Mouse (Mus musculus): ENCODE measurements at regions not wholly inside any gene's neighbourhood (a gene's known extent, or its start where the extent isn't known, plus 50 kb on each side); places are given as distances from the start of the nearest gene placed in this dataset.

GRCm38 (mm10) chr16:76626142-76626541 lies 252.5 kb upstream of the Nrip1 start:
- Histone ChIP-seq H3K9ac (no peak overlapping the region), H3K9me3 (ENCODE audit: low read depth, low read length) (no peaks in the 10 kb centered on the region), H3K4me2 (no peak overlapping the region), H3K27ac (ENCODE audit: low read depth) (no peak overlapping the region), H3K36me3 (ENCODE audit: insufficient read depth) (no peaks in the 10 kb centered on the region), H3K4me3 (ENCODE audit: low read depth, low read length) (no peak overlapping the region), H3K4me1 (ENCODE audit: insufficient read depth) (peaks cover 3% of the 10 kb centered on the region; the same call in 1 of the 2 replicates), H3K27me3 (ENCODE audit: insufficient read depth, low read length) (no peaks in the 10 kb centered on the region)
- ATAC-seq (ENCODE audit: insufficient read depth) (no peak), DNase-seq (peak; percentile 47)
- no peak for TF ChIP-seq CTCF (IDR thresholded peaks at IDR 0.05; ENCODE audit: low read depth)
- 26% methylated on average over 4 of the region's 4 CpGs for WGBS

DNA sequence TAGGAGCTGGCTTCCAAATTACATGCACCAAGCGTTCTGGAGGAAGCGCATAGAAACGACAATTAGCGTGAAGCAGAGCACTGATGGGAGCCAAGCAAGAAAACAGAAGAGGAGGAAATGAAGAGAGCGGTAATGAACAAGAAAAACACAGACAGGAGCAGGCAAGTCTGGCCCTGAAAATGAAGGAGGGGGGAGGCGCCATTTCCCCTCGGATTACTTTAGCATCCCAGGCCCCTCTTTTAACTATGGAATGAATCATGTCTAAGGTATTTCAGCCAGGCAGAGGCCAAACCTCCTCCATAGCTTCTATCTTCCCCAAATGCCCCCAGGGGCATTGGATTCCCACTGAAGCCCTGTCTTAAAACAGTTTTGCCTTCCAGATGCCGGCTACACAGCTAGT lies 248.1 kb upstream of the Nrip1 start:
- no peaks in the 10 kb centered on the region for H3K36me3 ChIP-seq (ENCODE audit: insufficient read depth)
- H3K4me3 ChIP-seq (ENCODE audit: low read depth, low read length) = no peak overlapping the region
- H3K27me3 ChIP-seq (ENCODE audit: insufficient read depth, low read length) = no peaks in the 10 kb centered on the region
- no peak overlapping the region for H3K9ac ChIP-seq
- ATAC-seq (ENCODE audit: insufficient read depth) (no peak), DNase-seq (no peak)
- no peak overlapping the region for H3K27ac ChIP-seq (ENCODE audit: low read depth)
- no peak for TF ChIP-seq CTCF (IDR thresholded peaks at IDR 0.05; ENCODE audit: low read depth)
- H3K4me2 ChIP-seq = no peak overlapping the region
- 64% methylated on average over 8 of the region's 8 CpGs for WGBS
- H3K4me1 ChIP-seq (ENCODE audit: insufficient read depth) = peaks cover 3% of the 10 kb centered on the region; the same call in 1 of the 2 replicates
- no peaks in the 10 kb centered on the region for H3K9me3 ChIP-seq (ENCODE audit: low read depth, low read length)

DNA sequence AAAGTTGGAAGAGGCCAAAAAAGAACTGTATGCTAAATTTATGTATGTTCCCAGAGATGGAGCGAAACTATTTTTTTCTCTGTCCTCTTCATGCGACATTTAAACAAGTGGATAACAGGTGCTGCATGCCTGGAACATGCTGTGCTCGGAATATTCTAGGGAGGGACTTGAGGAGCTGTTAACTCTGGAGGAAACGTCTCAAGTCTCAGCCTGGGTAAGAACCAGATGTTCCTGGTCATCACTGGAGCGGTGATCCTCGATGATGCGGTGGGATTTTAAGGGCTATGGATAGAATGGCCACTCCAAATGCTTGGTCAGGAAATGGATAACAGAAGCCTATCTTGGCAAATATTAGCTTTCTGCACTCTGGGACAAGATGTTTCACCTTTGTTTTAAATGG lies 244.7 kb upstream of the Nrip1 start:
- Histone ChIP-seq H3K27me3 (ENCODE audit: insufficient read depth, low read length) (no peaks in the 10 kb centered on the region), H3K9ac (no peak overlapping the region), H3K4me1 (ENCODE audit: insufficient read depth) (no peaks in the 10 kb centered on the region), H3K9me3 (ENCODE audit: low read depth, low read length) (no peaks in the 10 kb centered on the region), H3K27ac (ENCODE audit: low read depth) (no peak overlapping the region), H3K4me3 (ENCODE audit: low read depth, low read length) (no peak overlapping the region), H3K4me2 (no peak overlapping the region), H3K36me3 (ENCODE audit: insufficient read depth) (no peaks in the 10 kb centered on the region)
- DNase-seq (no peak), ATAC-seq (ENCODE audit: insufficient read depth) (no peak)
- TF ChIP-seq CTCF (IDR thresholded peaks at IDR 0.05; ENCODE audit: low read depth) = no peak
- WGBS = 77% methylated on average over 7 of the region's 7 CpGs

DNA sequence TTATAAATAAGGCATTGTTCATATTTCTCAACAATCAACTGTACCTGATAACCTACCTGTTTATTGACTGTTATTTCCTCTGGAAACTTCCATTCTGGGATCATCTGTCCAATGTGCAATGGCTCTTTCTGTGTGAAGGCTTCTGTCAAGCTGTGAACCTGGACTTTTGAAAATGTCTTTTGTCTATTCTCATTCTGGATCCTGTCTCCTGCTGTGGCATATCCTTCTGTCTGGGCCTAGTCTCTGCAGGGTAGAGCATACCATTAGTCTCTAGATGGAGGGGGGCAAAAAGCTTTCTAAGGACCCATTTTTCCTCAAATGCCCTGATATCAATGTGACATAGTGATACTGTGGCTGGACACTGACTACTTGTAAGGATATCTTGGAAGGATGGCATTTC lies 237.4 kb upstream of the Nrip1 start:
- ATAC-seq (ENCODE audit: insufficient read depth) (no peak), DNase-seq (no peak)
- no peak overlapping the region for H3K4me3 ChIP-seq (ENCODE audit: low read depth, low read length)
- H3K4me1 ChIP-seq (ENCODE audit: insufficient read depth) = no peaks in the 10 kb centered on the region
- no peak for TF ChIP-seq CTCF (IDR thresholded peaks at IDR 0.05; ENCODE audit: low read depth)
- no peaks in the 10 kb centered on the region for H3K36me3 ChIP-seq (ENCODE audit: insufficient read depth)
- no peaks in the 10 kb centered on the region for H3K27me3 ChIP-seq (ENCODE audit: insufficient read depth, low read length)
- no peak overlapping the region for H3K4me2 ChIP-seq
- no peak overlapping the region for H3K9ac ChIP-seq
- no peaks in the 10 kb centered on the region for H3K9me3 ChIP-seq (ENCODE audit: low read depth, low read length)
- no peak overlapping the region for H3K27ac ChIP-seq (ENCODE audit: low read depth)

DNA sequence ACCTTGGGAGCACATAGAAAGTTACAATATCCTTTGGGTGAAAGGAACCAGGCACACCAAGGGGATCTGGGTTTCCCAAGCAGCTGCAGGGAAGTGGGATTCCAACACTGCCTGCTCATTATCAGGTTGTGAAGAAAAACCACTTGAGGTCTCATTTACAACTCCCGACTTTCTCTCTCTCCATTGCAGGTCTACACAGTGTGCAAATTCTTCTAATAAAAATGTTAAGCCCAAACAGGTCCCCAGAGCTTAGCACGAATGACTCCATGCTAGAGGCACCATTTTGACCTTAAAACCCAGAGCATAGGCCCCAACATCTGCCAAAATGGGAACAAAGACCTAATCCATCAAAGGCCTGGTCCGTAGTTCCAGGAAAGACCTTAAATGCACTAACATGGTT lies 231.3 kb upstream of the Nrip1 start:
- H3K4me2 ChIP-seq = no peak overlapping the region

GRCm38 (mm10) chr16:76603846-76604258 lies 230.2 kb upstream of the Nrip1 start:
- DNase-seq (no peak), ATAC-seq (ENCODE audit: insufficient read depth) (no peak)
- no peak for TF ChIP-seq CTCF (IDR thresholded peaks at IDR 0.05; ENCODE audit: low read depth)
- Histone ChIP-seq H3K36me3 (ENCODE audit: insufficient read depth) (no peaks in the 10 kb centered on the region), H3K4me3 (ENCODE audit: low read depth, low read length) (no peak overlapping the region), H3K27me3 (ENCODE audit: insufficient read depth, low read length) (no peaks in the 10 kb centered on the region), H3K27ac (ENCODE audit: low read depth) (no peak overlapping the region), H3K4me2 (no peak overlapping the region), H3K9ac (no peak overlapping the region), H3K9me3 (ENCODE audit: low read depth, low read length) (no peaks in the 10 kb centered on the region), H3K4me1 (ENCODE audit: insufficient read depth) (0 out of 2 replicates have a peak, but pooled peaks cover 3% of the 10 kb centered on the region)
- 51% methylated on average over 6 of the region's 6 CpGs for WGBS

More for the DNA sequence above, 231.3 kb upstream of the Nrip1 start:
- Histone ChIP-seq H3K27ac (ENCODE audit: low read depth) (no peak overlapping the region), H3K9ac (no peak overlapping the region), H3K9me3 (ENCODE audit: low read depth, low read length) (no peaks in the 10 kb centered on the region), H3K27me3 (ENCODE audit: insufficient read depth, low read length) (no peaks in the 10 kb centered on the region), H3K36me3 (ENCODE audit: insufficient read depth) (no peaks in the 10 kb centered on the region), H3K4me3 (ENCODE audit: low read depth, low read length) (no peak overlapping the region), H3K4me1 (ENCODE audit: insufficient read depth) (0 out of 2 replicates have a peak, but pooled peaks cover 3% of the 10 kb centered on the region)
- DNase-seq (no peak), ATAC-seq (ENCODE audit: insufficient read depth) (no peak)
- no peak for TF ChIP-seq CTCF (IDR thresholded peaks at IDR 0.05; ENCODE audit: low read depth)
- WGBS = 74% methylated on average over 3 of the region's 3 CpGs

- no peak for ATAC-seq (ENCODE audit: insufficient read depth)
- TF ChIP-seq CTCF (IDR thresholded peaks at IDR 0.05; ENCODE audit: low read depth) = no peak
- no peak overlapping the region for H3K4me2 ChIP-seq
- H3K4me1 ChIP-seq (ENCODE audit: insufficient read depth) = 0 out of 2 replicates have a peak, but pooled peaks cover 3% of the 10 kb centered on the region
- H3K27me3 ChIP-seq (ENCODE audit: insufficient read depth, low read length) = no peaks in the 10 kb centered on the region
- no peak overlapping the region for H3K4me3 ChIP-seq (ENCODE audit: low read depth, low read length)
- DNase-seq = no peak
- no peak overlapping the region for H3K27ac ChIP-seq (ENCODE audit: low read depth)
- 67% methylated on average over 1 of the region's 1 CpGs for WGBS
- no peak overlapping the region for H3K9ac ChIP-seq
- no peaks in the 10 kb centered on the region for H3K9me3 ChIP-seq (ENCODE audit: low read depth, low read length)
- no peaks in the 10 kb centered on the region for H3K36me3 ChIP-seq (ENCODE audit: insufficient read depth)
Observed at GRCm38 (mm10) chr16:76603431-76603830, 229.8 kb upstream of the Nrip1 start.

- no peak for ATAC-seq (ENCODE audit: insufficient read depth)
- Histone ChIP-seq H3K9ac (no peak overlapping the region), H3K9me3 (ENCODE audit: low read depth, low read length) (no peaks in the 10 kb centered on the region), H3K4me3 (ENCODE audit: low read depth, low read length) (no peak overlapping the region), H3K27me3 (ENCODE audit: insufficient read depth, low read length) (no peaks in the 10 kb centered on the region), H3K27ac (ENCODE audit: low read depth) (no peak overlapping the region), H3K4me2 (no peak overlapping the region), H3K4me1 (ENCODE audit: insufficient read depth) (0 out of 2 replicates have a peak, but pooled peaks cover 3% of the 10 kb centered on the region), H3K36me3 (ENCODE audit: insufficient read depth) (no peaks in the 10 kb centered on the region)
- peak; percentile 41 for DNase-seq
- 60% methylated on average over 10 of the region's 10 CpGs for WGBS
- TF ChIP-seq CTCF (IDR thresholded peaks at IDR 0.05; ENCODE audit: low read depth) = no peak
Observed at GRCm38 (mm10) chr16:76600131-76600530, 226.5 kb upstream of the Nrip1 start.

Data from lung, embryonic 14.5 days (tissue).